Comparison of ENCODE assay signal across 18 mouse cellular contexts in the genomic region with DNA sequence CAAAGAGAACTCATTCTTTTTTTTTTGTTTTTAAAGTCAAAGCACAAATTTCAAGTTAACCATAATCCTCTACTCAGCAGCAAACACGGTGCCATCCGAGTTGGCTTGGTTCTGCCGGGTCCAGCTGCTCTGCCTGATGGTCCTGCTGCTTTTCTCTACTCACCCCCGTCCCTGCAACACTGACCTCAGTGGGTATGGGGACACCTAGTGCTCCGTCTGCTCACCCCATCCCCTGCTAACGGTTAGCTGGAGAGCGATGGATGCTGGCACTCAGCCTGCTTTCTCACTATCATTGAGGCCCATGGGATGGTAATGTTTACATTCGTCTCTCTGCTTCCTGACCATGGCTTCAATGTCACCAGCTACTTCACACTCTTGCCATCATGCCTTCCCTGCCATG. TPM values are rescaled to one million over a fixed set of nuclear protein-coding genes. Genes with fewer than 3 reads are reported as not detected.
"Had no signal": no experiment of that assay in that cellular context is flagged by ENCODE, and none has a peak within 500 bp of the region (broad histone marks: within the 10 kb centered on the region; RNA-seq: fewer than 3 reads in every experiment).

No protein-coding gene starts in this region.

- H3K4me3 ChIP-seq: layer of hippocampus, adult 2 months; left cerebral cortex, adult 2 months; limb, embryonic 13.5 days; liver, embryonic 13.5 days; megakaryocyte, embryonic 14.5 days; midbrain, embryonic 10.5 days; midbrain, embryonic 13.5 days; myocyte; neural tube, embryonic 13.5 days had no signal

- DNase-seq: kidney, adult 2 months; layer of hippocampus, adult 9-11 months; liver, embryonic 13.5 days; lung, adult 2 months; thymus, postnatal 25 days had no signal

- H3K27ac ChIP-seq: kidney, postnatal 0 days; layer of hippocampus, adult 2 months; left cerebral cortex, adult 2 months; limb, embryonic 13.5 days; liver, embryonic 13.5 days; midbrain, embryonic 10.5 days; midbrain, embryonic 13.5 days; neural tube, embryonic 13.5 days had no signal

- H3K27me3 ChIP-seq: limb, embryonic 13.5 days; liver, embryonic 13.5 days; megakaryocyte, embryonic 14.5 days; midbrain, embryonic 13.5 days; neural tube, embryonic 13.5 days had no signal

- H3K9ac ChIP-seq: limb, embryonic 13.5 days; liver, embryonic 13.5 days; midbrain, embryonic 13.5 days; neural tube, embryonic 13.5 days had no signal

- H3K4me1 ChIP-seq: limb, embryonic 13.5 days; liver, embryonic 13.5 days; megakaryocyte, embryonic 14.5 days; midbrain, embryonic 10.5 days; midbrain, embryonic 13.5 days; neural tube, embryonic 13.5 days had no signal

- H3K4me2 ChIP-seq: limb, embryonic 13.5 days; liver, embryonic 13.5 days; midbrain, embryonic 13.5 days; neural tube, embryonic 13.5 days had no signal

- H3K9me3 ChIP-seq: limb, embryonic 13.5 days; liver, embryonic 13.5 days; megakaryocyte, embryonic 14.5 days; midbrain, embryonic 10.5 days; midbrain, embryonic 13.5 days; neural tube, embryonic 13.5 days had no signal

- ATAC-seq: lung, postnatal 0 days; midbrain, embryonic 13.5 days; midbrain, embryonic 16.5 days had no signal

RNA-seq across cellular contexts. Expression of gene Eva1c, which starts 28.1 kb away (rescaled TPM):
- total RNA-seq: monocyte, adult 5-6 weeks; neutrophil, adult 5-6 weeks had no signal
